Mouse (Mus musculus) liver, adult 2 months (tissue): ENCODE data around the gene Sox5.

ENCODE experiments used
- CTCF ChIP-seq: fragments of 200-500 bp; IDR thresholded peaks from 2 replicates; pipeline ENCODE4 v1.5.1; 2011; ENCODE audit warnings: low read depth, low read length, control low read depth
- POLR2A ChIP-seq: fragments of 200-500 bp; IDR thresholded peaks from 2 replicates; pipeline ENCODE4 v1.6.1; 2011; ENCODE audit warnings: low read length, control low read depth; ENCODE audit not compliant: insufficient read depth; ENCODE audit errors: extremely low read depth

DNA sequence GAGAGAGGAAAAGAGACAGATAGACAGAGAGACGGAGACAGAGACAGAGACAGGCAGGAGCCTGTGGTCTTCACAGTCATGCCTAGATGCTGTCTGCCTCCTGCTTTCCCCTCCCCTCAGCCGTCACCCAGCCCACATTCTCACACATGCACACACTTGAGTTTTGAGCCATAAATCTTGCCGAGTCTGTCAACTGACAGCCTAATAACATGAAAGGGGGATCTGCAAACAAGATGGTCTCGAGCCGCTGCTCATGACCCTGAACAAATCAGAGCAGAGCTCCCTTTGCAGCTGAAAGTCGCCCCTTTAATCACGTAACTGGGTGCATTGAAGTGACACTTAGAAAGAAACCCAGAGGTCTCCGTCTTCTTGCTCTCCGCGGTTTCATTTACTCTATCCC is 383.7 kb downstream of the Sox5 start:
- TF ChIP-seq CTCF = no peak
- TF ChIP-seq POLR2A = no peak
